Mouse (Mus musculus) gastrocnemius, adult 8-10 months (tissue): ENCODE data around the gene Lamb1. TPM values are rescaled to one million over a fixed set of nuclear protein-coding genes. Genes with fewer than 3 reads are reported as not detected.
A peak's percentile ranks its signal among the peaks of the same experiment; 100 is the strongest.

Experiments
- DNase-seq, 2 experiments: peaks; one replicate each; pipeline ENCODE4 v3.0.0; 2022; ENCODE audit warnings: low spot score in 2 of 2
- total RNA-seq, 4 experiments: library from RNA; stranded (reverse); gene quantifications; 2 replicates each; pipeline ENCODE4 v1.2.4; 2022

Gene Lamb1
- 10 to 100 TPM in 1 of 4 experiments, 1 to 10 TPM in 3; 6.6 to 10.9 (median 9.1) TPM for total RNA-seq

DNA sequence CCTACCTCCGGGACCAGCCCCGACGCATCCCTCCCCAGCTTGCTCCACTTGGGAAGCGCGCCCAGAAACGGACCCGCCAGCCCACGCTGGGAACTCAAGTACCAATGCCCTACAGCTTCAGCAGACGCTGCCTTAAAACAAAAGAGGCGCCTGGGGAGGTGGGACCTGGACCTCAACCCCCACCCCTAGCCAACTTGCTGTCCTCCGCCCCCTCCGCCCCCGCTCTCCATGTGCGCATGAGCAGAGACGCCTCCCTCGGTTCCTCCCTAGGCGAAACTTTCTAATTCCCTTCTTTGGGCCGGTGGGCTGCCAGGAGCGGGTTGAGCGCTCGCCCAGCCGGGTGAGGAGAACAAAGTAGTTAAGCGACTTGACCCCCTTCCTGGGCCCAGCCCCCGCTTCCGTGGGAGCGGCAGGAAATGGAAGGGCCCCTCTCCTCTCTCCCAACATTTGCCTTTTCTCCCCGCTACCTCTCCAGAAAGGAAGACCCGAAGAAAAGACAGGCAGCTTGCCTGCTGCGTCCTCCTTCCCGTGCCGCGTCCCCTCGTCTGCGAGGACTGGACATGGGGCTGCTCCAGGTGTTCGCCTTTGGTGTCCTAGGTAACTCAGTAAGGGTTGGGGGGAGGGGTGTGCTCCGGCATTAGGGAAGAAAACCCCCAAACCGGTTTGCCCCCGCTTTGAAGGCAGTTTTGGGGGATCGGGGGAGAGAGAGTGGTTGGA is at the start of gene Lamb1:
Gene Lamb1, plus strand, starts transcription at position 230 of the 717 bp plus-strand sequence.
- peak; percentile 18 to 37 for DNase-seq

DNA sequence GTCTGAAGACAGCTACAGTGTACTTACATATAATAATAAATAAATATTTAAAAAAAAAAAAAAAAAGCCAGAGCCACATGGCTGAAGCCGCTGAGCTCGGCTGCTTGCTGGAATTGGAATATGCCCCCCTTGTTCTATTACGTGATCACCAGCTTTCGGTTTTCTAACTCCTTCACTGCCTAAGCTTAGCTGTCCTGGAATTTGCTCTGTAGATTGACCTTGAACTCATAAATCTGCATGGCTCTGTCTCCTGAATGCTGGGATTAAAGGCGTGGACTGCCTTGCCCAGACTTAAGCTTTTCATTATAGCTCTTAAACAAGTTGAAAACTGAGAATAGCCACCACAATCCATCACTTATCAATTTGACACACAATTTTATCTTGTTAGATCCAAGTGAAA is 47.8 kb upstream of the Lamb1 start:
- no peak for DNase-seq

DNA sequence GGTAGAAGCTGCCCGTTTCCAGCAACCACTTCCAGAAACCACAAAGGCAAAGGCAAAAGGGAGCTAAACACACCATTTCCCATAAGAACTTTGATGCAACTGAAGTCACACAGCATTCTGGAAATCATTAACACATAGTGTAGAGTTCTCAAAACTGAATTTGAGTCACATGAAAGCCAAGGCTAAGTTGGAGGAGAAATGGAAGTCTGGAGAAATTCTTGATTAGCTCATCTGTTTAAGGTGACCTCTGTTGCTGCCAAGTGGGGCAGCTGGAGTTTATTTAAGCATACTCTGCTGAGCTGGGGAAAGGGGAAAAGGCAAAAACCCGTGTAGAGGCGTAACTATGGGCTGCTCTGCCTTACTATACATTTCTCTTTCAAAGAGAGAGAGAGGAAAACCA is 46.3 kb upstream of the Lamb1 start:
- no peak for DNase-seq

DNA sequence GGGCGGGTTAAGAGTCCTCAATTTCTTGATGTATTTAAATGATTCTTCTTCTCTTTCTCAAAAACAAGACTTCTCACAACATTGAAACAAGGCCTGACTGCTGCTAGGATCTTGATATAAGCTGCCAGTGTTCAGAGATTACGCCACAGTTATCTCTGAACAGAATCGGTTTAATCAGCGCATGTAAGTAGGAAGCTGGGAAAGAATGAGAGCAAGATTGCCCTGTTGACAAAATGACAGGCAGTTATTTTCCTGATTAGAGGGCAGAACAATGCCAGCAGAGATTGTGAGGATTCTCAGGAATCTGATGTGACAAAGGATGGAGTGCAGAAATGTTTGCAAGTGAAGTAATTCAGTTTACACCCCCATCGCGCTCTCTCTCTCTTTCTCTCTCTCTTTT is 43.5 kb upstream of the Lamb1 start:
- no peak for DNase-seq

DNA sequence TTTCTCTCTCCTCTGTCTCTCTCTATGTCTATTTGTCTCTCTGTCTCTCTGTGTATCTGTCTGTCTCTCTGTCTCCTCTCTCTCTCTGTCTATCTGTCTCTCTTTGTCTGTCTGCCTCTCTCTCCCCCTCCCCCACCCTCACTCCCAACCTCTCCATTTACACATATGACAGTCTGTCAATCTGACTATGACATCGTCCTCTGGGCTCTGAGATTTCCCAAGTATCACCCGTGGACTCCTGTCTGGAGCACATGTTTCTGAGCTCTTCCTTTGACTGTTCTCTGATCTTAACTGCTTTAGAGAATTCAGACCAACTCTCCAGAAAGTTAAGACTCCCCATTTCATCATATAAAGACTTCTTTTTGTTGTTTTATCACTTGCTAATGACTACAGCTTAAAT is 42.8 kb upstream of the Lamb1 start:
- DNase-seq, result no peak

DNA sequence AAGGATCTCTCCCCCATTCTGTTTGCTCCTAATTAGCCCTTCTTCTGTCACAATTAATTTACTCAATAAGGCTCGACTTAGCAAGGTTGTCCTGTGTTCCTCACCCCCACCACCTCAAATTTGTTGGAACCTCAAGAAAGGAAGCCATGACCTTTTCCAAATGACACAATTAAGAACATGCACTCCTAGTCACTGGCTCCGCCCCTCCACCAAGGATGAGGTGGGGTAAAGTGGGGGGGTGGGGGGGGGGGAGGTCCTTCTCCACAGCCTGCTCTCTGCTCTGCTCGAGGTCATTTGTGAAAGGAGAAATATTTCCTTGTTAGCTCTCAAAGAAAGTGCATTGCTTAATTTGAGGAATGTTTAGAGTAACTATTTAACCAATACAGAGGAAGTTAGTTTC is 42.3 kb upstream of the Lamb1 start:
- no peak for DNase-seq

DNA sequence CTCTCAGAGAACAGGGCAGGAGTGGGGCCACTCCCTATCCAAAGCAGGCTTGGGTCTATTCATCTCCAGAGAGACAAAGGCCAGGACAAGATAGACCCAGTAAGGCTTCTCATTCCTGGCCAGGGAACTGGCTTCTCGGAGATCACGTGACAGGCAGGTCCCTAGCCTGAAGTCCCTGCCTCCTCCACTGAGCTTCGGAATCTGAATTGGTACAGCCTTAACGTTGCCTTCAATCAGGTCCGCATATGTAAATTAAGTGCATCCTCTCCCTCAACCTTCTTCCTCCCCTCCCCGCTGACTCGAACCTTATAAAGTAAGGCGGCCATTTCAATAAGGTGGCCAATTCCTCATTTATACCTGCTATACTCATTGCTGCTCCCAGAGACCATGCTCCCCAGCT is 39.6 kb upstream of the Lamb1 start:
- DNase-seq, result no peak

DNA sequence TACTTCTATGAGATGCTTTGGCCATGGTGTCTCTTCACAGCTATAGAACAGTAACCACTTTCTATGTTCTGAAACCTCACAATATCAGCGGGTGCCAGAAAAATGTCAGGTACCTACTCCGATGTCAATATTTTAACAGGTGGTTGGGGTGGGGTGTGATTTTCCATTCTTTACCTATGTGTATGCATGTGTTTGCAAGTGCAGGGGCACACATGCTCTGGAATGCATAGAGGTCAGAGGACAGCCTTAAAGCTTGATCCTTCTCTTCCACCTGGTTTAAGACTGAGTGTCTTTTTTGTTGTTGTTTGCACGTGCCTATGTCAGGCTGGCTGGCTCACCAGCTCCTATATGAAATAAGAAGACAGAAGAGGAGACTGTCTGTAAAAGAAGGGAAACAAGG is 37.9 kb upstream of the Lamb1 start:
- DNase-seq, result no peak

DNA sequence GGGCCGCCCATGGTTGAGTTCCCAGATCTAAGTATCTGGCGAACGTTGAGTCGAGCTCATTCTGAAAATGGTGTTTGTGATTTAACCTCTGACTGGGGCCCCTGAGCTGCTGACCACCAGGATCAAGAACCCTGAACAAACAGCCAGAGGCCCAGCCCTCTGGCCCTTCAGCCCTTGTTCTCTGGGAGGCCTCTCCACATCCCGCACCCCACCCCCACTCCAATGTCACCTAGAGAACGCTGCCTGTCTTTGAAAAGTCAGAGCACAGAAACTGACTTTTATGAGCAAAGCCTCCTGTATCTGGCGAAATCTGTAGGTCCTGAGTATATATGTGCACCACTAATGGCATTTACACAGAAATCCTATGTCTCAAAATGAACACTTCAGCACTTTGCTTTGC is 36.2 kb upstream of the Lamb1 start:
- no peak for DNase-seq

DNA sequence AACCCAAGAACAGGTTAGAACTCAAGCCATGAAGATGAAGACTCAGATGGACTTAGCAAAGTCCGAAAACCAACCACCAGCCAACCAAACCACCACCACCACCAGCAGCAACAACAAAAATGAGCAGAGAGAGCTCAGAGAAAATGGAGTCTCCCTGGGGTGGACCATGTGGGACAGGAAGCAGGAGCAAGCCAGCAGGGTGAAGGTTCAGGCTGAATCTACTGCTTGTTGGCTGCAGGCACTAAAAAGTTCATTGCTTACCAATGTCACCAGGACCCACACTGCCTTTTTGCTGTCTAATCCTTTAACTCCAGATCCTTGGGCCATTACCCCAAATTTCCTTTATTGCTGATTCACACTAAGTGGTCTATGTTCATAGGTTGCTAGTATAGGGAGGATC is 32.4 kb upstream of the Lamb1 start:
- DNase-seq, result no peak

DNA sequence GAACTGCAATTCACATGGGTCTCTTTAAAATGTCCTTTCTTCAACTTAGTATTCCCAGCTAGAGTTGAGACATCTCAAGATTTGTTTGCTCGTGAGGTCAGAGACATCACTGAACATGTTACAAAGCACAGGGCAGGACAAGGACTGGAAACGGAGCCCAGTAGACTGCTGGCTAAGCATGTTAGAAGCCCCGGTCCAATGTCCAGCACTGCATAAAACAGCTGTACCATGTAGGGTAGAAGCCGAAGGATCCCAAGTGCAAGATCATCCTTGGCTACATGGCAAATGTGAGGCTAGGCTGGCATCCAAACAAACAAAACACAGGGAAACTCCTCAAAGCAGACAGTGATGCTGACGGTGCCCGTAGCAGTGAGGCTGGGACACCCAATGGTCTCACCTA is 30.0 kb upstream of the Lamb1 start:
- no peak for DNase-seq

DNA sequence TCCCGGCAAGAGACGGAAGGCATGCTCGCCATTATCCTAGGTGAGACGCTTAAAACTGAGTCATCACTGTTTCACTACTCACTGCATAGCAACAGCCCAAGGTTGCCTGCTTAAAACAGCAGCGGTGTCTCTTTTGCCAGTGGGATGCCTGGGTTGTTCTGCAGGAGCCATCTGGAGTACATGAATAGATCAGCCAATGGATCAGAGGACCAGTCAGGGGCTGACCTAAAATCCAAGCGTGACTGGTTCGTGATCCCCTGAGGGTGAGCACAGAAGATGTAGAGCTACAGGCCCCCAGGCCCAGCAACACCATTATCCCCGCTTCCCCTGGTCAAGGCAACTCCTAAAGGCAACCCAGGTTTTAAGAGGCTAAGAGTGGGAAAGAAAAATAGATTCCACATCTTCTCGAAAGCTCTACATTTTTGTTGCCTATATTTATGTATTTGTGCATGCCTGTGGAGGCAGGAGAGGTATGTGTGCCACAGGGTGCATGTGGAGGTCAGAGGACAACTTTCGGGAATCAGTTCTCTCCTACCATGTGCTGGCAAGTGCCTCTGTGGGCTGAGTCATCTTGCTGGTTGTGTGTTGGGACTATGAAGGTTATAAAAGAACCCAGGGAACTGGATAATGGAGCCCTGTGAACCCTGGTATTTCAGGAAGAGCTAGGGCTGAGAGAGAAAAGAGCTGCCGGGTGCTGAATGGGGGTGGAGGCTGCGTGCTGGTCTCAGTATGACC is 28.0 kb upstream of the Lamb1 start:
- no peak for DNase-seq

DNA sequence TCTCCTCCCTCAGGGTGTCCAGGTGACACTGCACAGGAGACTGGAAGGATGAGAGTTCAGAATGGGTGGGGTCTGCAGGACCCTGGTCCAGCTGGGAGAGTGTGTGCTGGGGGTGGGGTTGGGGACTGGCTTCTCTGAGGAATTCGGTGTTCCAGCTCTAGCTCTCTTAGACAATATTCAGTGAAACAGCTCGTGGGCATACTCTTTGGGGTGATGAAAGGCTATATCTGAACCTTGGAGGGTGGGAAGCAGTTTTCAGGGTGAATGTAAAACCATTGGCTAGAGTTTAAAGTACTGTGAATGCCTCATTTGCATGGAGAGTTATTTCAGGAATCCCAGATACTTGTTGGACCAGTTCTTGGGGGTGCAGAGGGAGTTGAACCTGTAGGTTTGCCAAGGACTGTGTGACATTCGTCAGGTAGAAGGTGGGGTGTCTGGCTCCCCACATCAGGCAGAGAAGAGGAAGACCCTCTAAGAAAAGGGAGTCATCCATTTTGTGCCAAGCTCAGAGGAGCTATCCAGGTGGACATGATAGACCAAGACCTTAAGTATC is 25.9 kb upstream of the Lamb1 start:
- no peak for DNase-seq

DNA sequence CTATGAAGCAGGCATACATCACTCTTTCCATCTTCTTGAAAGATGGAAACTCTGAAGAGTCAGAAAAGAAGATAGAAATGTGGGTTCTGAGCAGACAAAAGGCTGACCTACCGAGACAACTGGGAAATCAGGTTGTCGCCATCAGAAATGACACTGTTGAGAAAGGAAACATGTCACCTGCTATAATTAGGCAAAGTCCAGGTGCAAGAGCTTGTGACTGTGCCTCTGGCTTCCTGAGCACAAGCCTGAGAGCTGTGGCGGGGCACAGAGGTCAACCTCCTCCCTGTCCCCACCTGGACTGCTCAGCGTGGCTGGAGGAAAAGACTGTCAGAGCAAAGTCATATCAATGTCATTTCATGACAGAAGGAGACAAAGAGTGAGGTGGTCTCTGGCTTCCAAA is 25.2 kb upstream of the Lamb1 start:
- DNase-seq, result no peak

DNA sequence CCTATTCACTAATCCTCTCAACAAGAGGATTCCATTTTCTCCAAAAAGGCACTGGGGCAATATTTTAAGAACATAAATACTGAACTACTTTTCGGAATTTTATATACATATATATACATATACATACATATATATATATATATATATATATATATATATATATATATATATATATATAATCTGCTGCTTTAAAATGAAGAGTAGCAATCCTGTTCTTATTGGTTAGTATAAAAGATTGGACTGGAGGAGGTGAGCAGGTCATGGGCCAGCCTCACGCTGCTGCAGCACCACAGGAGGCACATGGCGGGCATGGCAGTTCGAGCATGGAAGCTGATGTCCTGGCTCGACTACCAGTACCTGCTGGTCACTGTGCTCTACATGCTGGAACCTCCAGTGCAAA is 24.6 kb upstream of the Lamb1 start, which contains the start of gene Gm6993:
Gene Gm6993, plus strand, starts transcription at position 301 of the 400 bp plus-strand sequence.
- DNase-seq, result no peak

DNA sequence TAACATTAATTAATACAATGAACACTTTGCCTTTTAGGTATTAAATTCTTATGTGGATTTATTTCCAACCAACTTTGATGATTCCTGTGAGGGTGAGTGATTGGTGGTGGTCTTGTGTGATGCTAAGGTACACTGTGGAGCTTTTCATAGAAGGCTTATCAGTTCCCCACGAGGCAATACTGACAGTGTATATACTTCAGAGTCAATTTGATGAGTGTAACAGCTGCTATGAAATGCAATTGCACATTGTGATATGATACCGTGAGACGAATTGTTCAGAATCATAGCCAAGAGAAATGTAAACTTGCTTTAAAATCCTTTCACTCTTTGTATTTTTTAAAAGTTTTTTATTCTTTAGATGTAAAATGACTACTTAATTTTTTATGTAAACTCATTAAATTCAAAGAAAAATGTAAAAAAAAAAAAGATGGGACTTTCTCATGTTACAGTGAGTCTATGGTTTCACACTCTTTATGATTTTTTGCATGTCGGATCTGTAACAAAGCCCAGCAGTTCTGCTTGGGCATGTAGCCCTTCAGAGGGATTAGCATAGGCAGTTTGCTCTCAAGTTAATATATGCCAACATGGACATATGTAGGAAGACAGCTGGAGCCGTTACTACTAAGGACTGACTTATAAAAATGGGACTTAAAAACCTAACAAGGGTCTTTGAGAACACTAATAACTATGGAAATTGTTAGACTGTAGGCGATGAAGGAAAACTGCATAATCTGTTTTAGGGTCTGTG is 23.3 kb upstream of the Lamb1 start:
- no peak for DNase-seq

DNA sequence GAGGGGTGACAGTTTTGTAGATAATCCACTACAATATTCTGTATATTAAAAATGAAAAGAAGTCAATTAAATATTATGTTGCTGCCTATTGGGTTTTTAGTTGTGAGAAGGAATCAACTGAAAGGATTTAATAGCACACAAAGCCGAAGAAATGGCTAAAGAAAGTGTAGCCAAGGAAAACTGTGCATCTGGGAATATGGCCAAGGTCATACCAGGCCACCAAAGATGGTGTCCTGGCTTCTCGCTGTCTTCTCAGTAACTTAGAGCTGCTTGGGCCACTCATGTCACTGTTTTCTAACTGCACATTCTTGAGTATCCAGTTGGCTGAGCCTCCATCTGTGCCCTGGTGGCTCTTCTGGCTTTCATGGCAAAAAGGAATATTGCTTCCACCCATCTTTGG is 21.0 kb upstream of the Lamb1 start:
- no peak for DNase-seq

DNA sequence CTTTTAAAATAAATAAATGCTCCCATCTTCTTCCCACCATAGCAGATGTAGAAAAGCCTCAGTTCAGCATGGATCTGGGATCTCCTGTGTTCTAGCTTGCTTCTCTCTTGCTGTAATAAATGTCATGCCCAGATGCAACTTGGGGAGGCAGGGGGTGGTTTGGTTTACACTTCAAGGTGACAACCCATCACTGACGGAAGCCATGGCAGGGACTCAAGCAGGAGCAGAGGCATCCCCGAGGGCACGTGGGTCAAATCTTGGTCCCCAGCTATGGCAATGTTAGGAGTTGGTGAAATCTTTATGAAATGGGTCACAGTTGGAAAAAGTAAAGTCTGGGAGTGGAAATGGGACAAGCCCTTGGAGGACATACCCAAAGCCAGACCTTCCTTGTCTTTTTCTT is 20.3 kb upstream of the Lamb1 start:
- no peak for DNase-seq

DNA sequence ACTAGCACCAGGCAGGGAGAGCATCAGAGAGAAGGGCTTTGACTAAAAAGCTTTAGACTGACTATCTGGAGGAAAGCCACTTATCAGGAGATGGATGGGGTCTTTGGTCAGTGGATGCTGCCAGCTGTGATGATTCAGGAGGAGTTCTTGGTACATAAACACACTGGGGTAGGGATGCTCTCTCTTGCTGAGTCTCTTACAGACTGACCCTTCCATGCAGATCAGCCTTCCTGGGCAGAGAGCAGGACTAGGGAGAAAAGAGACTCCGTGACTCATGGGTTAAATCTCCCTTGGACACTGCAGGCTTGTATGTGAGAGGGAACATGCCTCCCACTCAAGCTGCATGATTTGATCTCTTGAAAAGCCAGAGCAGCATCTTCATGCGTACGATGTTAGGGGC is 18.9 kb upstream of the Lamb1 start:
- no peak for DNase-seq

DNA sequence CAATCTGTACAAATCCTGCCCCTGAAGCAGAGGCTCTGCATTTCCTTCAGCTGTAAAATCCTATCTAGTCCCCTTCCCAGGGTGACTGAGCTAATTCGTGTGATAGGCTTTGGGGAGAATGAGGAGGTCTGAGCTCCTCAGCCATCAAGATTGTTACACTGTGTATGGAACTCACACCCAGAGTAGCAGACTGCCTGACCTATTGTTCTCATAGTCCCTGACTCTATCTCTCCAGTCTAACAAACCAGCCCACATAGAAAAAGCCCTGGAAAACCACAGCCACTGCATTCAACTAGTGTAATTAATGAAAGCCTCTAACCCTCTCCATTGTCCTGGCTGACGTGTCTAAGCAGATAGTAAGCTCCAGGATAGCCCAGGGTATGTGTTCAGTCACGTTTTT is 18.4 kb upstream of the Lamb1 start:
- DNase-seq, result no peak

DNA sequence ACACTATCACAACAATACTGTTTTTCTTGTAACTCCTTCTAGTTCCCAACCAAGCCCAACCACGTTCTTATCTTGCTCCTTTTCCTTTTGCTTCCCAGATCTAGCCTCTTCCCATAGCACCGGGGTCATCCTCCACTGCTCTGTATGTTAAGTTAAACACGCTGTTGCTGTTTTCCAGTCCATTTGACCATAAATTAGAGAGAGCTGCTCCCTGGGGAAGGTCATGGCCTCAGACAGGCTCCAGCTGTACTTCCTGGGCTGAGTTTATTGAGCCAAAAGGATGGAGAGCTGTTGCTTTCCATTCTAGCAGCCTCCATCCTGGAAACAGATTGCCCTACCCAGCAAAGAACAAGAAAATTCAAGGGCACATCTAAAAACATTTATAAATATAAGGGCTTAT is 16.9 kb upstream of the Lamb1 start:
- no peak for DNase-seq

DNA sequence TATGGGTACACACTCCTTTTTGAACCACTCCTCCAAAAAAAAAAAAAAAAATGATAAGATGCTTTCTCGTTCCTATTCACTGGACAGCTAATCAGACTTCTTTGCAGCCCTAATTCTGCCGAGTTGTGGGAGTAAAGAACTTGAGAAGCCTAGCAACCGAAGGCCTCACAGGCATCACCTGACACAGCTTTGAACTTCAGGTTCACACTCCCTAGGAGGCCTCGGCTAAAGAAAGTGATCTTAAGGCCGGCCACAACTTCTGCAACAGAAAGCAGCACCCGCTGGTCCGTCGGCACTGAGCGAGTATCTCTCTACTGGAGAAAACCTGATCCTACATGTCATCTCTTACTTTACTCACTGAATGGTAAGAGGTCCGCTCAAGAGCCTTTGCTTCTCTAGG is 16.4 kb upstream of the Lamb1 start:
- no peak for DNase-seq
